Mouse (Mus musculus) CH12.LX (cell line): Measurements from ENCODE around the gene Serpind1. TPM values are rescaled to one million over a fixed set of nuclear protein-coding genes. Genes with fewer than 3 reads are reported as not detected.
A peak's percentile ranks its signal among the peaks of the same experiment; 100 is the strongest.

Source experiments
- DNase-seq: peaks from one replicate; pipeline ENCODE4 v3.0.0-alpha.2; 2013; ENCODE audit errors: extremely low read depth
- H3K27ac ChIP-seq: 2 replicates; pipeline ENCODE4 v1.5.1; 2012; ENCODE audit warnings: low read depth, mild to moderate bottlenecking, control low read depth, moderate library complexity; ENCODE audit not compliant: insufficient read depth
- H3K27me3 ChIP-seq: replicated peaks from 2 replicates; pipeline ENCODE3; 2012; ENCODE audit warnings: inconsistent platforms
- H3K36me3 ChIP-seq, 2 experiments: replicated peaks in 1 of 2; 2 replicates each; pipeline versions ENCODE3 to v1.6.1; 2012; ENCODE audit warnings: inconsistent platforms in 1 of 2, low read length in 1 of 2, mild to moderate bottlenecking in 1 of 2, mixed read lengths in 1 of 2, moderate library complexity in 1 of 2; ENCODE audit not compliant: control insufficient read depth in 1 of 2, insufficient read depth in 1 of 2
- H3K4me1 ChIP-seq, 2 experiments: 2 replicates each; pipeline ENCODE4 v1.6.1; 2012; ENCODE audit warnings: inconsistent platforms in 1 of 2, moderate library complexity in 1 of 2; ENCODE audit not compliant: insufficient read depth in 2 of 2, control insufficient read depth in 1 of 2
- H3K4me2 ChIP-seq: 2 replicates; pipeline ENCODE4 v1.6.1; 2012; ENCODE audit warnings: low read depth, mild to moderate bottlenecking, control low read depth; ENCODE audit not compliant: poor library complexity, insufficient read depth, severe bottlenecking
- H3K4me3 ChIP-seq, 3 experiments: fragments of 150-350 bp in 1 of 3; sonication (generic) in 1 of 3; replicated peaks in 1 of 3; 2 replicates each; pipeline versions ENCODE3 to v1.5.1; 2011 to 2012; ENCODE audit warnings: low read depth in 2 of 3, low read length in 2 of 3, mild to moderate bottlenecking in 2 of 3, moderate library complexity in 2 of 3, control low read depth in 1 of 3, improper control_type of control experiment in 1 of 3, inconsistent platforms in 1 of 3, mixed read lengths in 1 of 3; ENCODE audit not compliant: poor library complexity in 1 of 3
- H3K79me2 ChIP-seq: replicated peaks from 2 replicates; pipeline ENCODE4 v1.6.1; 2012; ENCODE audit warnings: mild to moderate bottlenecking, moderate library complexity; ENCODE audit not compliant: control insufficient read depth, poor library complexity, insufficient read depth, severe bottlenecking; ENCODE audit errors: extremely low read depth
- H3K9ac ChIP-seq: 2 replicates; pipeline ENCODE4 v1.6.1; 2012; ENCODE audit warnings: low read depth, mild to moderate bottlenecking, control low read depth, moderate library complexity; ENCODE audit not compliant: insufficient read depth
- H3K9me3 ChIP-seq: replicated peaks from 2 replicates; pipeline ENCODE3; 2012; ENCODE audit warnings: low read length, inconsistent platforms, mixed read lengths
- BHLHE40 ChIP-seq: IDR thresholded peaks from 2 replicates; pipeline ENCODE4 v1.6.1; 2011; ENCODE audit warnings: mild to moderate bottlenecking, low read depth, low read length, improper control_type of control experiment
- CHD1 ChIP-seq: IDR thresholded peaks from 2 replicates; pipeline ENCODE4 v1.6.1; 2012; ENCODE audit warnings: low read depth, low read length, improper control_type of control experiment, inconsistent platforms
- CHD2 ChIP-seq: IDR thresholded peaks from 2 replicates; pipeline ENCODE4 v1.6.1; 2011; ENCODE audit warnings: low read length, improper control_type of control experiment
- E2F4 ChIP-seq: IDR thresholded peaks from 2 replicates; pipeline ENCODE4 v1.6.1; 2011; ENCODE audit warnings: low read depth, low read length, improper control_type of control experiment; ENCODE audit not compliant: insufficient replicate concordance
- ELF1 ChIP-seq: IDR thresholded peaks from 2 replicates; pipeline ENCODE4 v1.6.1; 2014; ENCODE audit warnings: low read depth, mild to moderate bottlenecking, inconsistent platforms, low read length, improper control_type of control experiment
- EP300 ChIP-seq: IDR thresholded peaks from 2 replicates; pipeline ENCODE4 v1.6.1; 2011; ENCODE audit warnings: low read length, improper control_type of control experiment
- ETS1 ChIP-seq: conservative IDR thresholded peaks from 2 replicates; pipeline ENCODE4 v1.6.1; 2012; ENCODE audit warnings: low read depth, mild to moderate bottlenecking, inconsistent platforms, low read length, improper control_type of control experiment, moderate library complexity
- GABPA ChIP-seq: IDR thresholded peaks from 2 replicates; pipeline ENCODE4 v1.6.1; 2012; ENCODE audit warnings: low read depth, low read length, improper control_type of control experiment, inconsistent platforms; ENCODE audit not compliant: insufficient replicate concordance
- HCFC1 ChIP-seq: IDR thresholded peaks from 2 replicates; pipeline ENCODE4 v1.6.1; 2012; ENCODE audit warnings: low read depth, mild to moderate bottlenecking, inconsistent platforms, low read length, improper control_type of control experiment
- IRF4 ChIP-seq: IDR thresholded peaks from 2 replicates; pipeline ENCODE4 v1.6.1; 2014; ENCODE audit warnings: low read depth, mild to moderate bottlenecking, inconsistent platforms, low read length, improper control_type of control experiment
- JUN ChIP-seq: IDR thresholded peaks from 2 replicates; pipeline ENCODE4 v1.6.1; 2011; ENCODE audit warnings: low read depth, mild to moderate bottlenecking, low read length, improper control_type of control experiment, moderate library complexity; ENCODE audit not compliant: insufficient read depth
- JUND ChIP-seq: conservative IDR thresholded peaks from 2 replicates; pipeline ENCODE4 v1.6.1; 2011; ENCODE audit warnings: low read depth, low read length, improper control_type of control experiment
- MAFK ChIP-seq: IDR thresholded peaks from 2 replicates; pipeline ENCODE4 v1.6.1; 2011; ENCODE audit warnings: low read length, improper control_type of control experiment; ENCODE audit not compliant: insufficient replicate concordance
- MAX ChIP-seq: IDR thresholded peaks from 2 replicates; pipeline ENCODE4 v1.6.1; 2011; ENCODE audit warnings: low read length, improper control_type of control experiment
- MAZ ChIP-seq: IDR thresholded peaks from 2 replicates; pipeline ENCODE4 v1.6.1; 2012; ENCODE audit warnings: low read depth, mild to moderate bottlenecking, inconsistent platforms, low read length, improper control_type of control experiment, moderate library complexity
- MEF2A ChIP-seq: IDR thresholded peaks from 2 replicates; pipeline ENCODE4 v1.6.1; 2014; ENCODE audit warnings: low read depth, mild to moderate bottlenecking, inconsistent platforms, low read length, improper control_type of control experiment, borderline replicate concordance
- MXI1 ChIP-seq: IDR thresholded peaks from 2 replicates; pipeline ENCODE4 v1.6.1; 2011; ENCODE audit warnings: mild to moderate bottlenecking, low read depth, low read length, improper control_type of control experiment
- MYC ChIP-seq: IDR thresholded peaks from 2 replicates; pipeline ENCODE4 v1.6.1; 2011; ENCODE audit warnings: low read depth, mild to moderate bottlenecking, improper control_type of control experiment, low read length
- NELFE ChIP-seq: IDR thresholded peaks from 2 replicates; pipeline ENCODE4 v1.6.1; 2011; ENCODE audit warnings: low read depth, low read length, improper control_type of control experiment
- NRF1 ChIP-seq: IDR thresholded peaks from 2 replicates; pipeline ENCODE4 v1.6.1; 2014; ENCODE audit warnings: low read depth, mild to moderate bottlenecking, inconsistent platforms, low read length, improper control_type of control experiment, moderate library complexity
- PAX5 ChIP-seq: IDR thresholded peaks from 2 replicates; pipeline ENCODE4 v1.6.1; 2012; ENCODE audit warnings: low read length, inconsistent platforms, mixed read lengths
- POLR2AphosphoS2 ChIP-seq: IDR thresholded peaks from 2 replicates; pipeline ENCODE4 v1.6.1; 2011; ENCODE audit warnings: low read depth, low read length, improper control_type of control experiment
- RCOR1 ChIP-seq: conservative IDR thresholded peaks from 2 replicates; pipeline ENCODE4 v1.6.1; 2012; ENCODE audit warnings: low read depth, mild to moderate bottlenecking, inconsistent platforms, low read length, improper control_type of control experiment
- SIN3A ChIP-seq: IDR thresholded peaks from 2 replicates; pipeline ENCODE4 v1.6.1; 2012; ENCODE audit warnings: low read length, improper control_type of control experiment, inconsistent platforms
- SMC3 ChIP-seq: IDR thresholded peaks from 2 replicates; pipeline ENCODE4 v1.6.1; 2011; ENCODE audit warnings: low read depth, low read length, improper control_type of control experiment
- TBP ChIP-seq: conservative IDR thresholded peaks from 2 replicates; pipeline ENCODE4 v1.6.1; 2011; ENCODE audit warnings: low read depth, low read length, improper control_type of control experiment
- TCF12 ChIP-seq: IDR thresholded peaks from 2 replicates; pipeline ENCODE4 v1.6.1; 2014; ENCODE audit warnings: low read depth, mild to moderate bottlenecking, inconsistent platforms, low read length, improper control_type of control experiment
- USF2 ChIP-seq: conservative IDR thresholded peaks from 2 replicates; pipeline ENCODE4 v1.6.1; 2011; ENCODE audit warnings: low read depth, low read length, improper control_type of control experiment
- ZKSCAN1 ChIP-seq: IDR thresholded peaks from 2 replicates; pipeline ENCODE4 v1.6.1; 2012; ENCODE audit warnings: low read depth, inconsistent platforms, low read length, improper control_type of control experiment, borderline replicate concordance
- ZNF384 ChIP-seq: IDR thresholded peaks from 2 replicates; pipeline ENCODE4 v1.6.1; 2012; ENCODE audit warnings: low read depth, low read length, improper control_type of control experiment, inconsistent platforms
- dilution Hi-C: fragments of 300-500 bp; cut with MboI; formaldehyde crosslinking; loops from 2 replicates; pipeline ENCODE4 v1.14.3; 2020; ENCODE audit warnings: low sequenced_read_pairs; ENCODE audit not compliant: extremely low pct_unique_long_range_greater_than_20kb, extremely low pct_ligation_motif_present
- in situ Hi-C: fragments of 300-500 bp; cut with MboI; formaldehyde crosslinking; loops from 3 replicates; pipeline ENCODE4 v1.14.3; 2019; ENCODE audit warnings: low sequenced_read_pairs, low pct_ligation_motif_present, low pct_unique_long_range_greater_than_20kb, mixed read lengths
- polyA plus RNA-seq: library from polyadenylated mRNA; unstranded; fragments of >175 nt; gene quantifications from 2 replicates; pipeline ENCODE4 v1.2.1, GENCODE M21; 2012; ENCODE audit warnings: low read depth; ENCODE audit not compliant: insufficient read length
- total RNA-seq, 2 experiments: library from RNA; depleted of rRNA; stranded (reverse); fragments of 300-350 nt in 1 of 2; fragments of >200 nt in 1 of 2; gene quantifications; 2 replicates each; pipeline ENCODE4 v1.2.3; 2012 to 2014

Gene Serpind1
- total and polyA plus RNA-seq, 3 experiments = 6.8 to 15.6 (median 13.9) TPM

- TF ChIP-seq MYC (no peak), MAZ (no peak), NRF1 (no peak), ELF1 (no peak), SIN3A (no peak), CHD1 (no peak), POLR2AphosphoS2 (no peak), ZKSCAN1 (no peak), ZNF384 (no peak)
- TF ChIP-seq, all 38 proteins: peak for 0
- Histone ChIP-seq H3K4me2 (no peak overlapping the region), H3K79me2 (no peaks in the 10 kb centered on the region), H3K9ac (no peak overlapping the region), H3K27me3 (no peaks in the 10 kb centered on the region), H3K4me3 (no peak overlapping the region), H3K9me3 (no peaks in the 10 kb centered on the region), H3K27ac (no peak overlapping the region), H3K36me3 (peaks cover 9 to 37% of the 10 kb centered on the region in 2 experiments), H3K4me1 (peaks cover 0 to 46% of the 10 kb centered on the region in 2 experiments; a peak in 2 of 4 replicates)
- no peak for DNase-seq
- dilution Hi-C loops = no loop called here
- in situ Hi-C loops = loop anchor here (5.0 kb wide), 1 partner anchor 34 kb away; no protein-coding TSS in a partner anchor
Measured at GRCm38 (mm10) chr16:17336089-17336488, 4.9 kb downstream of the Serpind1 start.

GRCm38 (mm10) chr16:17339701-17340100, 8.5 kb downstream of the Serpind1 start:
- Histone ChIP-seq H3K9me3 (no peaks in the 10 kb centered on the region), H3K27ac (peak overlapping the region; percentile 49), H3K9ac (peak overlapping the region; percentile 28; the same call in 1 of the 2 replicates), H3K4me1 (peaks cover 3 to 55% of the 10 kb centered on the region in 2 experiments), H3K27me3 (no peaks in the 10 kb centered on the region), H3K4me3 (peak overlapping the region; percentile 38 to 45 (median 44)), H3K36me3 (peaks cover 13 to 49% of the 10 kb centered on the region in 2 experiments), H3K4me2 (peak overlapping the region; percentile 46; the same call in 1 of the 2 replicates), H3K79me2 (no peaks in the 10 kb centered on the region)
- DNase-seq = peak; percentile 83
- in situ Hi-C loops (loop anchor here (5.0 kb wide), 1 partner anchor 37 kb away; no protein-coding TSS in a partner anchor), dilution Hi-C loops (no loop called here)
- TF ChIP-seq RCOR1 (peak; percentile 80; the same call in 1 of the 2 replicates), IRF4 (peak; percentile 44; the same call in 1 of the 2 replicates), MXI1 (0 out of 2 replicates have a peak, but pooled peaks have one; percentile 37), NELFE (peak; percentile 37; the same call in 1 of the 2 replicates), EP300 (peak; percentile 91), TBP (no peak), BHLHE40 (peak; percentile 59; the same call in 1 of the 2 replicates), SMC3 (no peak), E2F4 (no peak), POLR2AphosphoS2 (no peak), PAX5 (no peak), CHD2 (no peak), USF2 (no peak), ETS1 (peak; percentile 97), MAFK (0 out of 2 replicates have a peak, but pooled peaks have one; percentile 47), MYC (peak; percentile 68), SIN3A (peak; percentile 83), MEF2A (no peak), GABPA (0 out of 2 replicates have a peak, but pooled peaks have one; percentile 8), TCF12 (peak; percentile 47; the same call in 1 of the 2 replicates), CHD1 (no peak), ELF1 (no peak), JUN (peak; percentile 48), JUND (peak; percentile 83), ZNF384 (no peak), HCFC1 (peak; percentile 21; the same call in 1 of the 2 replicates), ZKSCAN1 (no peak), MAZ (no peak), MAX (peak; percentile 67; the same call in 1 of the 2 replicates), NRF1 (no peak)
